Mouse (Mus musculus): Measurements from ENCODE around the gene Sypl2.

- TF ChIP-seq POLR2A (IDR thresholded peaks at IDR 0.05; ENCODE audit: low read depth, low read length) (no peak), CTCF (conservative IDR thresholded peaks at IDR 0.05; ENCODE audit: insufficient read depth, insufficient read length, low read depth, low read length) (no peak)
These were observed 32.9 kb upstream of the Sypl2 start for GRCm38 (mm10) chr3:108259319-108259718.
